Mouse (Mus musculus) thymus, adult 2 months (tissue): ENCODE data around the gene Fam114a1.

Source experiments
- CTCF ChIP-seq: fragments of 200-500 bp; IDR thresholded peaks from 2 replicates; pipeline ENCODE4 v1.5.1; 2012; ENCODE audit warnings: mild to moderate bottlenecking, control low read depth, low read length, moderate library complexity, borderline replicate concordance; ENCODE audit not compliant: control insufficient read depth, poor library complexity, insufficient read depth; ENCODE audit errors: extremely low read depth
- POLR2A ChIP-seq: fragments of 200-500 bp; IDR thresholded peaks from 2 replicates; pipeline ENCODE4 v1.6.1; 2012; ENCODE audit warnings: mild to moderate bottlenecking, low read length, control low read depth, moderate library complexity; ENCODE audit not compliant: control insufficient read depth, poor library complexity, insufficient read depth; ENCODE audit errors: extremely low read depth

DNA sequence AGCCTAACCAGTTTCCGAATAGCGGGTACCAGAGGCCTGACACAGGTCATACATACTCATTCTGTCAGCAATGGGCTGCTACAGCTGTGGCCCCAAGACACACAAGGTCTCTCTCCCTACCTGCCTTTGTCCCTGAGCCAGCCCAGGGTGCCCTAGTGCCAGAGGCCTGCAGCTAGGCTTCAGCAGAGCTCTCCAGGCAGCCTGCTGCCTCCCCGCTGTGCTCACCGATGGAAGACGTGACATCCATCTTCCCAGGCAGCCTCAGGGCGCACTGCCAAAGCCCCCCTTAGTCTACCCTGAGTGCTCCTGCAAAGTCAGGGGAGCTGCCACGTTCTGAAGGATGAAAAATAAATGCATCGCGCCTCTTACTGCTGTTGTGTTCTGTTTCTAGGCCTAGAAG is 58.1 kb downstream of the Fam114a1 start:
- TF ChIP-seq POLR2A, result no peak
- TF ChIP-seq CTCF, result no peak
